Mouse (Mus musculus) kidney, embryonic 15.5 days (tissue): ENCODE results near the gene Slc22a3. TPM values are rescaled to one million over a fixed set of nuclear protein-coding genes. Genes with fewer than 3 reads are reported as not detected.

ENCODE experiments used
- polyA plus RNA-seq: library from polyadenylated mRNA; unstranded; fragments of >200 nt; fragmentation: Nextera tagmentation; extraction: Ambion mirVana; gene quantifications from 2 replicates; pipeline ENCODE4 v1.2.1, GENCODE M21; 2015

Slc22a3 gene
- polyA plus RNA-seq, 1 experiment from 2014 or later = 1.00 TPM

Other genes with a start within 250 kb of the Slc22a3 start
- 46.9 and 50.2 TPM in 2 replicates for gene Map3k4, start 188.9 kb downstream of the Slc22a3 start, polyA plus RNA-seq
- 1.4 and 3.6 TPM in 2 replicates for gene Plg, start 129.1 kb downstream of the Slc22a3 start, polyA plus RNA-seq
- gene Slc22a2, start 76.4 kb upstream of the Slc22a3 start, polyA plus RNA-seq = 9.6 and 10.3 TPM in 2 replicates
- gene Slc22a1, start 168.1 kb upstream of the Slc22a3 start, polyA plus RNA-seq = 6.8 and 6.9 TPM in 2 replicates